Mouse (Mus musculus) CH12.LX (cell line): ENCODE results near the gene Gm3646. TPM values are rescaled to one million over a fixed set of nuclear protein-coding genes. Genes with fewer than 3 reads are reported as not detected.

Source experiments
- DNase-seq: peaks from one replicate; pipeline ENCODE4 v3.0.0-alpha.2; 2013; ENCODE audit errors: extremely low read depth
- H3K27ac ChIP-seq: 2 replicates; pipeline ENCODE4 v1.5.1; 2012; ENCODE audit warnings: low read depth, mild to moderate bottlenecking, control low read depth, moderate library complexity; ENCODE audit not compliant: insufficient read depth
- H3K27me3 ChIP-seq: replicated peaks from 2 replicates; pipeline ENCODE3; 2012; ENCODE audit warnings: inconsistent platforms
- H3K36me3 ChIP-seq, 2 experiments: replicated peaks in 1 of 2; 2 replicates each; pipeline versions ENCODE3 to v1.6.1; 2012; ENCODE audit warnings: inconsistent platforms in 1 of 2, low read length in 1 of 2, mild to moderate bottlenecking in 1 of 2, mixed read lengths in 1 of 2, moderate library complexity in 1 of 2; ENCODE audit not compliant: control insufficient read depth in 1 of 2, insufficient read depth in 1 of 2
- H3K4me1 ChIP-seq, 2 experiments: 2 replicates each; pipeline ENCODE4 v1.6.1; 2012; ENCODE audit warnings: inconsistent platforms in 1 of 2, moderate library complexity in 1 of 2; ENCODE audit not compliant: insufficient read depth in 2 of 2, control insufficient read depth in 1 of 2
- H3K4me2 ChIP-seq: 2 replicates; pipeline ENCODE4 v1.6.1; 2012; ENCODE audit warnings: low read depth, mild to moderate bottlenecking, control low read depth; ENCODE audit not compliant: poor library complexity, insufficient read depth, severe bottlenecking
- H3K4me3 ChIP-seq, 3 experiments: fragments of 150-350 bp in 1 of 3; sonication (generic) in 1 of 3; replicated peaks in 1 of 3; 2 replicates each; pipeline versions ENCODE3 to v1.5.1; 2011 to 2012; ENCODE audit warnings: low read depth in 2 of 3, low read length in 2 of 3, mild to moderate bottlenecking in 2 of 3, moderate library complexity in 2 of 3, control low read depth in 1 of 3, improper control_type of control experiment in 1 of 3, inconsistent platforms in 1 of 3, mixed read lengths in 1 of 3; ENCODE audit not compliant: poor library complexity in 1 of 3
- H3K79me2 ChIP-seq: replicated peaks from 2 replicates; pipeline ENCODE4 v1.6.1; 2012; ENCODE audit warnings: mild to moderate bottlenecking, moderate library complexity; ENCODE audit not compliant: control insufficient read depth, poor library complexity, insufficient read depth, severe bottlenecking; ENCODE audit errors: extremely low read depth
- H3K9ac ChIP-seq: 2 replicates; pipeline ENCODE4 v1.6.1; 2012; ENCODE audit warnings: low read depth, mild to moderate bottlenecking, control low read depth, moderate library complexity; ENCODE audit not compliant: insufficient read depth
- H3K9me3 ChIP-seq: replicated peaks from 2 replicates; pipeline ENCODE3; 2012; ENCODE audit warnings: low read length, inconsistent platforms, mixed read lengths
- BHLHE40 ChIP-seq: IDR thresholded peaks from 2 replicates; pipeline ENCODE4 v1.6.1; 2011; ENCODE audit warnings: mild to moderate bottlenecking, low read depth, low read length, improper control_type of control experiment
- CHD1 ChIP-seq: IDR thresholded peaks from 2 replicates; pipeline ENCODE4 v1.6.1; 2012; ENCODE audit warnings: low read depth, low read length, improper control_type of control experiment, inconsistent platforms
- CTCF ChIP-seq, 2 experiments: IDR thresholded peaks in 1 of 2; conservative IDR thresholded peaks in 1 of 2; 2 replicates each; pipeline ENCODE4 v1.5.1; 2011 to 2012; ENCODE audit warnings: low read depth in 2 of 2, low read length in 2 of 2, improper control_type of control experiment in 1 of 2, inconsistent platforms in 1 of 2, mild to moderate bottlenecking in 1 of 2, moderate library complexity in 1 of 2
- E2F4 ChIP-seq: IDR thresholded peaks from 2 replicates; pipeline ENCODE4 v1.6.1; 2011; ENCODE audit warnings: low read depth, low read length, improper control_type of control experiment; ENCODE audit not compliant: insufficient replicate concordance
- ELF1 ChIP-seq: IDR thresholded peaks from 2 replicates; pipeline ENCODE4 v1.6.1; 2014; ENCODE audit warnings: low read depth, mild to moderate bottlenecking, inconsistent platforms, low read length, improper control_type of control experiment
- ETS1 ChIP-seq: conservative IDR thresholded peaks from 2 replicates; pipeline ENCODE4 v1.6.1; 2012; ENCODE audit warnings: low read depth, mild to moderate bottlenecking, inconsistent platforms, low read length, improper control_type of control experiment, moderate library complexity
- GABPA ChIP-seq: IDR thresholded peaks from 2 replicates; pipeline ENCODE4 v1.6.1; 2012; ENCODE audit warnings: low read depth, low read length, improper control_type of control experiment, inconsistent platforms; ENCODE audit not compliant: insufficient replicate concordance
- IRF4 ChIP-seq: IDR thresholded peaks from 2 replicates; pipeline ENCODE4 v1.6.1; 2014; ENCODE audit warnings: low read depth, mild to moderate bottlenecking, inconsistent platforms, low read length, improper control_type of control experiment
- KAT2A ChIP-seq: IDR thresholded peaks from 2 replicates; pipeline ENCODE4 v1.6.1; 2012; ENCODE audit warnings: low read length, improper control_type of control experiment, inconsistent platforms; ENCODE audit not compliant: insufficient replicate concordance
- MAFK ChIP-seq: IDR thresholded peaks from 2 replicates; pipeline ENCODE4 v1.6.1; 2011; ENCODE audit warnings: low read length, improper control_type of control experiment; ENCODE audit not compliant: insufficient replicate concordance
- MAZ ChIP-seq: IDR thresholded peaks from 2 replicates; pipeline ENCODE4 v1.6.1; 2012; ENCODE audit warnings: low read depth, mild to moderate bottlenecking, inconsistent platforms, low read length, improper control_type of control experiment, moderate library complexity
- MXI1 ChIP-seq: IDR thresholded peaks from 2 replicates; pipeline ENCODE4 v1.6.1; 2011; ENCODE audit warnings: mild to moderate bottlenecking, low read depth, low read length, improper control_type of control experiment
- MYC ChIP-seq: IDR thresholded peaks from 2 replicates; pipeline ENCODE4 v1.6.1; 2011; ENCODE audit warnings: low read depth, mild to moderate bottlenecking, improper control_type of control experiment, low read length
- NRF1 ChIP-seq: IDR thresholded peaks from 2 replicates; pipeline ENCODE4 v1.6.1; 2014; ENCODE audit warnings: low read depth, mild to moderate bottlenecking, inconsistent platforms, low read length, improper control_type of control experiment, moderate library complexity
- PAX5 ChIP-seq: IDR thresholded peaks from 2 replicates; pipeline ENCODE4 v1.6.1; 2012; ENCODE audit warnings: low read length, inconsistent platforms, mixed read lengths
- POLR2A ChIP-seq: IDR thresholded peaks from 2 replicates; pipeline ENCODE4 v1.6.1; 2011; ENCODE audit warnings: low read depth, mild to moderate bottlenecking, improper control_type of control experiment, low read length
- POLR2AphosphoS2 ChIP-seq: IDR thresholded peaks from 2 replicates; pipeline ENCODE4 v1.6.1; 2011; ENCODE audit warnings: low read depth, low read length, improper control_type of control experiment
- RAD21 ChIP-seq: IDR thresholded peaks from 2 replicates; pipeline ENCODE4 v1.6.1; 2011; ENCODE audit warnings: low read depth, mild to moderate bottlenecking, low read length, improper control_type of control experiment, moderate library complexity
- SIN3A ChIP-seq: IDR thresholded peaks from 2 replicates; pipeline ENCODE4 v1.6.1; 2012; ENCODE audit warnings: low read length, improper control_type of control experiment, inconsistent platforms
- SMC3 ChIP-seq: IDR thresholded peaks from 2 replicates; pipeline ENCODE4 v1.6.1; 2011; ENCODE audit warnings: low read depth, low read length, improper control_type of control experiment
- TBP ChIP-seq: conservative IDR thresholded peaks from 2 replicates; pipeline ENCODE4 v1.6.1; 2011; ENCODE audit warnings: low read depth, low read length, improper control_type of control experiment
- TCF12 ChIP-seq: IDR thresholded peaks from 2 replicates; pipeline ENCODE4 v1.6.1; 2014; ENCODE audit warnings: low read depth, mild to moderate bottlenecking, inconsistent platforms, low read length, improper control_type of control experiment
- USF1 ChIP-seq: IDR thresholded peaks from 2 replicates; pipeline ENCODE4 v1.6.1; 2014; ENCODE audit warnings: low read depth, mild to moderate bottlenecking, inconsistent platforms, low read length, improper control_type of control experiment
- USF2 ChIP-seq: conservative IDR thresholded peaks from 2 replicates; pipeline ENCODE4 v1.6.1; 2011; ENCODE audit warnings: low read depth, low read length, improper control_type of control experiment
- ZC3H11A ChIP-seq: IDR thresholded peaks from 2 replicates; pipeline ENCODE4 v1.6.1; 2012; ENCODE audit warnings: low read depth, mild to moderate bottlenecking, inconsistent platforms, low read length, improper control_type of control experiment
- ZKSCAN1 ChIP-seq: IDR thresholded peaks from 2 replicates; pipeline ENCODE4 v1.6.1; 2012; ENCODE audit warnings: low read depth, inconsistent platforms, low read length, improper control_type of control experiment, borderline replicate concordance
- ZMIZ1 ChIP-seq: IDR thresholded peaks from 2 replicates; pipeline ENCODE4 v1.6.1; 2012; ENCODE audit warnings: low read depth, mild to moderate bottlenecking, inconsistent platforms, low read length, improper control_type of control experiment
- ZNF384 ChIP-seq: IDR thresholded peaks from 2 replicates; pipeline ENCODE4 v1.6.1; 2012; ENCODE audit warnings: low read depth, low read length, improper control_type of control experiment, inconsistent platforms
- dilution Hi-C: fragments of 300-500 bp; cut with MboI; formaldehyde crosslinking; loops from 2 replicates; pipeline ENCODE4 v1.14.3; 2020; ENCODE audit warnings: low sequenced_read_pairs; ENCODE audit not compliant: extremely low pct_unique_long_range_greater_than_20kb, extremely low pct_ligation_motif_present
- in situ Hi-C: fragments of 300-500 bp; cut with MboI; formaldehyde crosslinking; loops from 3 replicates; pipeline ENCODE4 v1.14.3; 2019; ENCODE audit warnings: low sequenced_read_pairs, low pct_ligation_motif_present, low pct_unique_long_range_greater_than_20kb, mixed read lengths
- polyA plus RNA-seq: library from polyadenylated mRNA; unstranded; fragments of >175 nt; gene quantifications from 2 replicates; pipeline ENCODE4 v1.2.1, GENCODE M21; 2012; ENCODE audit warnings: low read depth; ENCODE audit not compliant: insufficient read length
- total RNA-seq, 2 experiments: library from RNA; depleted of rRNA; stranded (reverse); fragments of 300-350 nt in 1 of 2; fragments of >200 nt in 1 of 2; gene quantifications; 2 replicates each; pipeline ENCODE4 v1.2.3; 2012 to 2014

Gm3646 gene
- total and polyA plus RNA-seq, 3 experiments: not detected

- dilution Hi-C loops (no loop called here), in situ Hi-C loops (no loop called here)
- Histone ChIP-seq H3K27ac (no peak overlapping the region), H3K9me3 (no peaks in the 10 kb centered on the region), H3K4me3 (no peak overlapping the region), H3K9ac (no peak overlapping the region), H3K79me2 (no peaks in the 10 kb centered on the region), H3K4me2 (no peak overlapping the region; the same call in 1 of the 2 replicates), H3K4me1 (no peaks in the 10 kb centered on the region), H3K36me3 (no peaks in the 10 kb centered on the region), H3K27me3 (no peaks in the 10 kb centered on the region)
- no peak for TF ChIP-seq MAZ
- no peak for TF ChIP-seq IRF4
- no peak for TF ChIP-seq BHLHE40
- TF ChIP-seq MYC: no peak
- no peak for TF ChIP-seq E2F4
- no peak for TF ChIP-seq MXI1
- TF ChIP-seq CHD1: no peak
- peak; percentile 11 for TF ChIP-seq RAD21
- no peak for TF ChIP-seq NRF1
- no peak for TF ChIP-seq SIN3A
- no peak for TF ChIP-seq ZKSCAN1
- TF ChIP-seq GABPA: no peak
- TF ChIP-seq ZNF384: no peak
- no peak for TF ChIP-seq ZC3H11A
- no peak for TF ChIP-seq MAFK
- TF ChIP-seq ETS1: no peak
- TF ChIP-seq CTCF (conservative IDR thresholded peaks at IDR 0.05 in 1 of 2, IDR thresholded peaks at IDR 0.05 in 1 of 2; ENCODE audit: low read depth in 2 of 2, low read length in 2 of 2): peak in 1 of 2 experiments; percentile 24; a peak in 1 of 4 replicates
- TF ChIP-seq ELF1: no peak
- DNase-seq: no peak
Measured at GRCm38 (mm10) chr1:39761211-39762024, 43.7 kb downstream of the Gm3646 start.

DNA sequence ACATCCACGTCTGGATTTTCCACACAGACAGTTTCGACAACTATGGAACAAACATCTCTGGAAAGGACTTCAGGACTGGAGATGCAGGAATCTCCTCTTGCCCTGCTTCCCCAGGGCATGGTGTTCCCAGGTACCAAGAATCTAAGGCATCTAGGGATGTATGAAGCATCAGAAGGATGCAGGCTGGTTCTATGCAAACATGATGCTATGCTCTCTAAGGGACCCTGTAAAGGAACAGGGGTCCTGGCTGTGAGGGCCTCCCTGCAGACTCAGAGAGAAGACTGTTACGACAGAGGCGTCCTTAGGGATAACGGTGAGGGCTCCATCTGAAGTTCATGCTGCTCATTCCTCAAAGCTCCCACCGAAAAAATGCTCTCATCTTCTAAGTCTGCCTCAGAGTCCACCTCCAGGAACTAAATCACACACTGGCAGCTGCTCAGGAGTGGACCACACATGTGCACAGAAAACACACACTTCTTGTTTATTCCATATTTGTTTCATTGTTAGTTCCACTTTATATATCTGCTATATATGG lies 44.9 kb downstream of the Gm3646 start:
- in situ Hi-C loops (no loop called here), dilution Hi-C loops (no loop called here)
- Histone ChIP-seq H3K9me3 (no peaks in the 10 kb centered on the region), H3K36me3 (no peaks in the 10 kb centered on the region), H3K27ac (no peak overlapping the region), H3K4me2 (no peak overlapping the region), H3K9ac (no peak overlapping the region), H3K27me3 (no peaks in the 10 kb centered on the region), H3K4me1 (no peaks in the 10 kb centered on the region), H3K4me3 (no peak overlapping the region), H3K79me2 (no peaks in the 10 kb centered on the region)
- no peak for DNase-seq
- TF ChIP-seq USF2 (no peak), GABPA (no peak), POLR2AphosphoS2 (no peak), ZMIZ1 (no peak), SMC3 (no peak), USF1 (no peak), TBP (no peak), CTCF (conservative IDR thresholded peaks at IDR 0.05 in 1 of 2, IDR thresholded peaks at IDR 0.05 in 1 of 2; ENCODE audit: low read depth in 2 of 2, low read length in 2 of 2) (no peak), KAT2A (no peak), MYC (no peak), ZNF384 (no peak), BHLHE40 (no peak), PAX5 (no peak), ELF1 (no peak), E2F4 (no peak), POLR2A (no peak), MXI1 (no peak), TCF12 (no peak)
